Mouse (Mus musculus) stomach, postnatal 0 days (tissue): ENCODE data around the gene Fam221a.

Experiments
- CTCF ChIP-seq: IDR thresholded peaks from 2 replicates; pipeline ENCODE4 v1.5.1; 2016; ENCODE audit warnings: antibody characterized with exemption, low read depth, mild to moderate bottlenecking, moderate library complexity
- EP300 ChIP-seq: optimal IDR thresholded peaks from 2 replicates; pipeline ENCODE3; 2016; ENCODE audit warnings: antibody characterized with exemption

DNA sequence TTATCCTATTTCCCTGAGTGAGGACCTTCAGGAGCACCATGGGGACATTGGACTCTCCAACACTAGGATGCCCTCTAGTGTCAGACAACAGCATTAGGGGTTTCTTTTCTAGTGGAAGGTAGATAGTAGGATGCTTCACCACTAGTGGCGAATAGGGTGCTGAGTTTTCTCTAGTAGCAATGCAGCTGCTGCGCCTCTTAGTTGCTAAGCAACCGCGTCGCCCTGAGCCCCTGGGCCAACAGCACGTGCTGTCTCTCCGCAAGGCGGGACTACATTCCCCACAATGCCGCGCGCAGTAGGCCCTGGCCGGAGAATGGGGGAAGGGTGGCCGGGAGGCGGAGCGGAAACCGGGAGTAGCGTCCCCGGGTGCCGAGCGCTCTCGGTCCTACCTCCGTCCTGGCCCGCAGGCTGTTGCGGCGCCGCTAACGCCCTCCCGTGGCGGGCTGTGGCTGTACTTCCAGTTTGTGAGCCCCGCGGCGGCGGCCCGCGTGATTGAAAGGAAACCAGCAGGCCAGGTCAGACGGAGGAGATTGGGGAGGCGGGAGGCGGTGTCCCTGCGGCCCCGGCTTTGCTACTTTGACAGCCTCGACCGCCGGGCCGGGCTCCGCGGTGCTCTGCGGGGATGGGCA lies 48.5 kb upstream of the Fam221a start, which contains the start of gene Ccdc126:
- TF ChIP-seq CTCF (peak; percentile 79), EP300 (no peak)
